Mouse (Mus musculus) kidney, adult 9 months (tissue): Measurements from ENCODE around the gene Calm5.
"Not testable (repeated sequence)": the region's sequence is repeated elsewhere in the genome, so short reads cannot be mapped to it uniquely, and the experiment has no call there.

Experiments
- DNase-seq: peaks from one replicate; pipeline ENCODE4 v3.0.0; 2022

Gene Calm5

GRCm38 (mm10) chr13:3853648-3854333, at the start of gene Calm5:
Calm5 (plus strand) TSS chr13:3854173.
- DNase-seq = not testable (repeated sequence)

- DNase-seq = peak; percentile 45
These were observed 49.8 kb upstream of the Calm5 start, which contains the start of gene Calml3 for GRCm38 (mm10) chr13:3804186-3804585. Calml3 (minus strand) TSS chr13:3804316.

GRCm38 (mm10) chr13:3805132-3805531, 48.8 kb upstream of the Calm5 start:
- DNase-seq = peak; percentile 62

GRCm38 (mm10) chr13:3805638-3806037, 48.3 kb upstream of the Calm5 start:
- no peak for DNase-seq

- DNase-seq = peak; percentile 32
These were observed 46.7 kb upstream of the Calm5 start for GRCm38 (mm10) chr13:3807131-3807827.

GRCm38 (mm10) chr13:3818012-3818739, 35.8 kb upstream of the Calm5 start:
- DNase-seq = no peak

GRCm38 (mm10) chr13:3818740-3819076, 35.3 kb upstream of the Calm5 start:
- no peak for DNase-seq

GRCm38 (mm10) chr13:3822105-3822504, 31.9 kb upstream of the Calm5 start:
- no peak for DNase-seq

GRCm38 (mm10) chr13:3825726-3826125, 28.2 kb upstream of the Calm5 start:
- no peak for DNase-seq

- DNase-seq = no peak
These were observed 22.4 kb upstream of the Calm5 start for GRCm38 (mm10) chr13:3831546-3831945.

GRCm38 (mm10) chr13:3831994-3832393, 22.0 kb upstream of the Calm5 start:
- DNase-seq = no peak

- no peak for DNase-seq
These were observed 21.5 kb upstream of the Calm5 start for GRCm38 (mm10) chr13:3832450-3832849.

GRCm38 (mm10) chr13:3833644-3834043, 20.3 kb upstream of the Calm5 start:
- DNase-seq = not testable (repeated sequence)

- not testable (repeated sequence) for DNase-seq
These were observed 16.6 kb upstream of the Calm5 start, which contains the start of gene Calm4 for GRCm38 (mm10) chr13:3837312-3837807. Calm4 (plus strand) TSS chr13:3837757.

- DNase-seq = not testable (repeated sequence)
These were observed 13.3 kb upstream of the Calm5 start for GRCm38 (mm10) chr13:3840662-3841061.

- no peak for DNase-seq
These were observed 3.6 kb upstream of the Calm5 start for GRCm38 (mm10) chr13:3850330-3850729.

- no peak for DNase-seq
These were observed 883 bp downstream of the Calm5 start for GRCm38 (mm10) chr13:3854856-3855255.

GRCm38 (mm10) chr13:3856252-3856651, 2.3 kb downstream of the Calm5 start:
- no peak for DNase-seq

GRCm38 (mm10) chr13:3861251-3861650, 7.3 kb downstream of the Calm5 start:
- DNase-seq = no peak

GRCm38 (mm10) chr13:3862325-3862724, 8.4 kb downstream of the Calm5 start:
- DNase-seq = no peak

GRCm38 (mm10) chr13:3862922-3863580, 9.1 kb downstream of the Calm5 start:
- DNase-seq = no peak

GRCm38 (mm10) chr13:3865648-3866354, 11.8 kb downstream of the Calm5 start:
- DNase-seq = peak; percentile 47
